10 mouse cellular contexts compared by ENCODE assay signal in the genomic region with DNA sequence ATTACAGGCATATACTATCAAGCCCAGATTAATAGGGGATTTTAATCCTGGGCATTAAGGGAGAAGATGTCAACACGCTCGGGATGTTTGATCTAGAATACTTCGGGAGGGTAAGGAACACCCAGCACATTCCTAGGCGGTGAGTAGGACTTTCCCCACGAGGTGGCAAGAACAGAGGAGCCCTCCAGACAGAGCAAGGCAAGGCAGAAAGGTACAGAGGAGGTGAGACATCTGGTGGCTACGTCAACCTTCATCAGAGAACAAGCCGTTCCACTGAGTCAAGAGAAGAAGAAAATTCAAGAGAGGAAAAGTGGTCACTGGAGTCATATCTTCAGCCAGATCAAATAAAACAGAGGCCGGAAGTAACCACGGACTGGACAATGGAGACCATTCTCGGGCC. TPM values are rescaled to one million over a fixed set of nuclear protein-coding genes. Genes with fewer than 3 reads are reported as not detected.
DNase-seq lines count a peak whose midpoint lies in the region; ATAC-seq and TF ChIP-seq lines count a peak whose summit lies in the region.
"Had no signal": no experiment of that assay in that cellular context is flagged by ENCODE, and none has a peak within 500 bp of the region (broad histone marks: within the 10 kb centered on the region; RNA-seq: fewer than 3 reads in every experiment).

No protein-coding gene starts in this region.

- 29% methylated on average over 10 of the region's 10 CpGs for WGBS in heart, embryonic 14.5 days
- WGBS in lung, adult 2 months, result 17% methylated on average over 10 of the region's 10 CpGs
- WGBS in stomach, postnatal 0 days, result 32% methylated on average over 10 of the region's 10 CpGs

- DNase-seq in heart, adult 18-20 months, result no peak
- no peak for DNase-seq in testis, postnatal 10 days (ENCODE audit: low spot score)
- DNase-seq in lung, adult 2 months, result peak; percentile 40
- no peak for DNase-seq in stomach, postnatal 0 days (ENCODE audit: low spot score)
- no peak for DNase-seq in cerebellum, adult 9-11 months
- no peak for DNase-seq in spleen, postnatal 14 days (ENCODE audit: low spot score in 2 of 2)

- no peak for ATAC-seq in heart, embryonic 14.5 days (ENCODE audit: insufficient number of reproducible peaks, insufficient read depth, low FRiP score, low read depth)
- ATAC-seq in stomach, postnatal 0 days (ENCODE audit: low FRiP score, low TSS enrichment), result peak; percentile 59

- no peaks in the 10 kb centered on the region for H3K9me3 ChIP-seq in heart, embryonic 14.5 days (ENCODE audit: control insufficient read depth, low read length)
- no peaks in the 10 kb centered on the region for H3K9me3 ChIP-seq in stomach, postnatal 0 days (ENCODE audit: control insufficient read depth, low read length)
- H3K9me3 ChIP-seq: embryonic facial prominence, embryonic 12.5 days had no signal

- H3K27me3 ChIP-seq in heart, embryonic 14.5 days (ENCODE audit: control insufficient read depth, insufficient read depth, low read length), result no peaks in the 10 kb centered on the region
- H3K27me3 ChIP-seq in testis, adult 2 months (ENCODE audit: control insufficient read depth, insufficient read depth, low read length), result no peaks in the 10 kb centered on the region
- H3K27me3 ChIP-seq in stomach, postnatal 0 days (ENCODE audit: control insufficient read depth, insufficient read depth, low read length), result no peaks in the 10 kb centered on the region

- H3K4me3 ChIP-seq in heart, embryonic 14.5 days (ENCODE audit: control insufficient read depth in 1 of 2, insufficient read depth in 1 of 2, low read depth in 1 of 2, low read length in 2 of 2), result peak overlapping the region in 1 of 2 experiments; percentile 32; a peak in 1 of 4 replicates
- peak overlapping the region; percentile 40; the same call in 1 of the 2 replicates for H3K4me3 ChIP-seq in testis, adult 2 months (ENCODE audit: control insufficient read depth, low read depth, low read length)
- H3K4me3 ChIP-seq in lung, adult 2 months (replicated peaks; ENCODE audit: extremely low read depth, low read depth, low read length), result no peak overlapping the region
- no peak overlapping the region for H3K4me3 ChIP-seq in stomach, postnatal 0 days (ENCODE audit: low read depth, low read length)

- peaks cover 15 to 18% of the 10 kb centered on the region in 2 experiments; a peak in 3 of 4 replicates for H3K4me1 ChIP-seq in heart, embryonic 14.5 days (ENCODE audit: control insufficient read depth in 2 of 2, insufficient read depth in 2 of 2, low read length in 2 of 2)
- peaks cover 9% of the 10 kb centered on the region for H3K4me1 ChIP-seq in testis, adult 2 months (ENCODE audit: control insufficient read depth, insufficient read depth, low read length)
- H3K4me1 ChIP-seq in lung, adult 2 months (ENCODE audit: control insufficient read depth, insufficient read depth, low read length), result peaks cover 8% of the 10 kb centered on the region
- H3K4me1 ChIP-seq in stomach, postnatal 0 days (replicated peaks; ENCODE audit: control insufficient read depth, insufficient read depth), result peaks cover 8% of the 10 kb centered on the region; the same call in 1 of the 2 replicates

- H3K4me2 ChIP-seq in heart, embryonic 14.5 days (ENCODE audit: low read length), result peak overlapping the region; percentile 90
- peak overlapping the region; percentile 55 for H3K4me2 ChIP-seq in stomach, postnatal 0 days (replicated peaks; ENCODE audit: low read depth)

- 0 out of 2 replicates have a peak overlapping the region, but pooled peaks have one; percentile 66 for H3K9ac ChIP-seq in heart, embryonic 14.5 days (ENCODE audit: low read length)
- H3K9ac ChIP-seq in stomach, postnatal 0 days (ENCODE audit: low read length), result no peak overlapping the region

- TF ChIP-seq CTCF in testis, adult 2 months (IDR thresholded peaks at IDR 0.05; ENCODE audit: control insufficient read depth, insufficient read depth, insufficient replicate concordance, low read depth, low read length), result no peak
- TF ChIP-seq CTCF in lung, adult 2 months (IDR thresholded peaks at IDR 0.05; ENCODE audit: insufficient read depth, low read length), result 0 out of 2 replicates have a peak, but pooled peaks have one; percentile 9
- peak; percentile 35; the same call in 1 of the 2 replicates for TF ChIP-seq CTCF in stomach, postnatal 0 days (IDR thresholded peaks at IDR 0.05; ENCODE audit: low read depth)

- H3K27ac ChIP-seq in heart, embryonic 14.5 days (replicated peaks in 1 of 2; ENCODE audit: control insufficient read depth in 1 of 2, insufficient read depth in 1 of 2, low read depth in 2 of 2, low read length in 2 of 2), result peak overlapping the region; percentile 6 to 30; a peak in 3 of 4 replicates
- peak overlapping the region; percentile 46 for H3K27ac ChIP-seq in testis, adult 2 months (ENCODE audit: control insufficient read depth, insufficient read depth, low read depth, low read length)
- H3K27ac ChIP-seq in stomach, postnatal 0 days (replicated peaks), result peak overlapping the region; percentile 63
- H3K27ac ChIP-seq: embryonic facial prominence, embryonic 12.5 days had no signal

- no peak for TF ChIP-seq EP300 in stomach, postnatal 0 days (optimal IDR thresholded peaks at IDR 0.05)

- H3K36me3 ChIP-seq in heart, embryonic 14.5 days (ENCODE audit: control insufficient read depth, insufficient read depth, low read length), result no peaks in the 10 kb centered on the region
- no peaks in the 10 kb centered on the region for H3K36me3 ChIP-seq in testis, adult 2 months (ENCODE audit: control insufficient read depth, insufficient read depth, low read length)
- H3K36me3 ChIP-seq in stomach, postnatal 0 days (ENCODE audit: control insufficient read depth, insufficient read depth, low read length), result no peaks in the 10 kb centered on the region
- H3K36me3 ChIP-seq: embryonic facial prominence, embryonic 12.5 days had no signal

- TF ChIP-seq POLR2A in testis, adult 2 months (IDR thresholded peaks at IDR 0.05; ENCODE audit: control insufficient read depth, low read depth, low read length), result no peak
- no peak for TF ChIP-seq POLR2A in lung, adult 2 months (IDR thresholded peaks at IDR 0.05; ENCODE audit: borderline replicate concordance, extremely low read depth, low read depth, low read length)

RNA-seq across cellular contexts. Expression of gene Calm2, which starts 26.1 kb away (rescaled TPM):
- 565 and 616 TPM in 2 replicates for polyA plus RNA-seq in heart, embryonic 14.5 days (2014; fragmentation: Nextera tagmentation; extraction: Ambion mirVana)
- 100 to 1,000 TPM; 153 TPM for total RNA-seq in heart, adult 18-20 months (2021)
- polyA plus RNA-seq in testis, adult 2 months (2012; rRNA removed), result 174 and 245 TPM in 2 replicates
- polyA plus RNA-seq in lung, adult 2 months (2012; rRNA removed), result 38.8 and 85.2 TPM in 2 replicates
- 781 and 848 TPM in 2 replicates for polyA plus RNA-seq in stomach, postnatal 0 days (2015; fragmentation: Nextera tagmentation; extraction: Ambion mirVana)

RNA-seq across cellular contexts. Expression of gene Stpg4, which starts 45.3 kb away (rescaled TPM):
- not detected in 2 replicates for polyA plus RNA-seq in heart, embryonic 14.5 days (2014; fragmentation: Nextera tagmentation; extraction: Ambion mirVana)
- total RNA-seq in heart, adult 18-20 months (2021), result not detected
- polyA plus RNA-seq in testis, adult 2 months (2012; rRNA removed), result 382 and 415 TPM in 2 replicates
- polyA plus RNA-seq in lung, adult 2 months (2012; rRNA removed), result not detected in 2 replicates
- polyA plus RNA-seq in stomach, postnatal 0 days (2015; fragmentation: Nextera tagmentation; extraction: Ambion mirVana), result not detected in 2 replicates
- total RNA-seq: ES-E14 had no signal
- polyA plus RNA-seq: embryonic facial prominence, embryonic 12.5 days had no signal

Comparison
In these comparisons a context has a peak if more than half of its experiments do, and no peak if none do; other contexts are left out.
1. RNA of gene Stpg4, which starts 45.3 kb away (polyA plus RNA-seq): 382 to 415 TPM in testis, adult 2 months; not detected in heart, embryonic 14.5 days, not detected in lung, adult 2 months and not detected in stomach, postnatal 0 days; every median in the first group is over 100 times any median in the second.
2. Peak in every context shown above with its lines, with median percentiles within 50 percentile points of each other: H3K27ac ChIP-seq.